Mouse (Mus musculus): Measurements from ENCODE around the gene Gm3173. TPM values are rescaled to one million over a fixed set of nuclear protein-coding genes. Genes with fewer than 3 reads are reported as not detected.
"Not testable (repeated sequence)": the region's sequence is repeated elsewhere in the genome, so short reads cannot be mapped to it uniquely, and the experiment has no call there.

Gm3173 gene
- polyA plus RNA-seq, 1 experiment from 2014 or later = not detected

DNA sequence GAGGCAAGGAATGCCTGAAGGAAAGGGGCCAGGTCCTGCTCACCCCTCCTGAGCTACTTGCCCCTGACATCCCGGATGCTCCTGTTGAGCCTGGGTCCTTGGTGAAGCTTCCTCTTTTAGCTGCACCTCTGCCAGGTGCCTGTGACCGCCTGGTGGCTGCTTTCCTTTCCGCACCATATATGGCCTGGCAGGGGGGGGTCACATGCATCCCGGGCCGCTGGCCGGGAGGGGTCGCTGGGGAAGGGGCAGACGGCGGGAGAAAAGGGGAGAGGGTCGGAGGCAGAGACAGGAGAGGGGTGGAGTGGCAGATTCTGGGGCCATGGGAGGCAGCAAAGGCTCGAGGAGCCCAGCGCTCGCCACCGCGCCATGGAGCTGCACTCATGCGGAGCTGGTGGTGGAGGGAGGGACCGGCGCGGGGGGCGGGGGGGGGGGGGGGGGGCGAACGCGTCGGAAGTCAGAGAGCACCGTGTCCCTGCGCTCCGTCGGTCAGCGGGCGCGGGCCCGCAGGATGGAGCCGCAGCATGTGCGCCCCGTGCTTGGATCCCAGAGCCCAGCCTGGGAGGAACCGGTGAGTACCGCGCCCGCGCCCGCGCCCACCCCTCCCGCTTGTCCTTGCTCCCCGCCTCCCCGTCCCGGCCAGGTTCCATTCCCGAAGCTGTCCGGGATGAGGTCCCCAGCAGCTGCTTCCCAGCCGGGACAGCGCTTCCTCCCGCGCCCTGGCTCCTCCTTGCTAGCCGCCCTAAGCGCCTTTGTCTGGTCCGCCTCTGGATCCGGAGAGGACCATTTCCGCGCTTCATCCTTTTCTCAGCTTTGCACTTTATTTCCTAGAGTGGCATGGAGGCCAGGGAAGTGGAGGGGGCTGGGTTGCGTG, 15.6 kb upstream of the Gm3173 start, which contains the start of gene Gm3164:
Gene Gm3164, plus strand, starts transcription at position 484 of the 871 bp plus-strand sequence.
- Histone ChIP-seq H3K4me2 (ENCODE audit: low read depth, low read length) (peak within 1 kb of the TSS; percentile 51), H3K4me3 (ENCODE audit: low read length) (peak within 1 kb of the TSS; percentile 34)
- not testable (repeated sequence) for ATAC-seq (ENCODE audit: low read depth); H3K9me3 ChIP-seq (ENCODE audit: control insufficient read depth, low read length); H3K27me3 ChIP-seq (ENCODE audit: control insufficient read depth, insufficient read depth, low read depth, low read length); H3K27ac ChIP-seq (ENCODE audit: low read length); H3K36me3 ChIP-seq (ENCODE audit: control insufficient read depth, insufficient read depth, low read length); H3K4me1 ChIP-seq (replicated peaks; ENCODE audit: control insufficient read depth, insufficient read depth, low read length); H3K9ac ChIP-seq (ENCODE audit: low read length)
- WGBS = 1% methylated on average over 25 of the region's 59 CpGs

GRCm38 (mm10) chr14:4481445-4481844, 50.7 kb downstream of the Gm3173 start, which contains the start of gene Gm3182:
Gm3182 (plus strand) TSS chr14:4481745.
- not testable (repeated sequence) for H3K9me3 ChIP-seq (ENCODE audit: control insufficient read depth, low read length); H3K36me3 ChIP-seq (ENCODE audit: control insufficient read depth, insufficient read depth, low read length); ATAC-seq (ENCODE audit: low read depth); H3K4me1 ChIP-seq (replicated peaks; ENCODE audit: control insufficient read depth, insufficient read depth, low read length); H3K27ac ChIP-seq (ENCODE audit: low read length); H3K27me3 ChIP-seq (ENCODE audit: control insufficient read depth, insufficient read depth, low read depth, low read length); H3K4me2 ChIP-seq (ENCODE audit: low read depth, low read length); H3K9ac ChIP-seq (ENCODE audit: low read length); H3K4me3 ChIP-seq (ENCODE audit: low read length)
- no CpG with 5 or more reads among the region's 2 CpGs for WGBS

DNA sequence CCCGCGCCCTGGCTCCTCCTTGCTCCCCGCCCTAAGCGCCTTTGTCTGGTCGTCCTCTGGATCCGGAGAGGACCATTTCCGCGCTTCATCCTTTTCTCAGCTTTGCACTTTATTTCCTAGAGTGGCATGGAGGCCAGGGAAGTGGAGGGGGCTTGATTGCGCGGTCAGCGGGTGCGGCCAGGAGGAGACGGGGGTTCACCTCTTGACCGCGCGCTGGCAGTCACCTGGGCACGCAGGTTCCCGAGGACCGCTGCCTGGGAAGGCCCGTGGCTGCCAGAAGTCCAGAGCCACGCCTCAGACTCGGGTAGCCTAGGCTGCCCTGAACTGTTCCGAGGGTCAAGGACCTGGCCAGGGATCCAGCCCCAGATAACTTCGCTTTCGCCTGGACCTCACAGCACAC, 68.6 kb downstream of the Gm3173 start:
- 6% methylated on average over 15 of the region's 25 CpGs for WGBS
- Histone ChIP-seq H3K4me2 (ENCODE audit: low read depth, low read length) (peak overlapping the region; percentile 40), H3K4me3 (ENCODE audit: low read length) (peak overlapping the region; percentile 16; the same call in 1 of the 2 replicates)
- H3K27ac ChIP-seq (ENCODE audit: low read length); H3K27me3 ChIP-seq (ENCODE audit: control insufficient read depth, insufficient read depth, low read depth, low read length); ATAC-seq (ENCODE audit: low read depth); H3K9me3 ChIP-seq (ENCODE audit: control insufficient read depth, low read length); H3K9ac ChIP-seq (ENCODE audit: low read length); H3K36me3 ChIP-seq (ENCODE audit: control insufficient read depth, insufficient read depth, low read length); H3K4me1 ChIP-seq (replicated peaks; ENCODE audit: control insufficient read depth, insufficient read depth, low read length): not testable (repeated sequence)

DNA sequence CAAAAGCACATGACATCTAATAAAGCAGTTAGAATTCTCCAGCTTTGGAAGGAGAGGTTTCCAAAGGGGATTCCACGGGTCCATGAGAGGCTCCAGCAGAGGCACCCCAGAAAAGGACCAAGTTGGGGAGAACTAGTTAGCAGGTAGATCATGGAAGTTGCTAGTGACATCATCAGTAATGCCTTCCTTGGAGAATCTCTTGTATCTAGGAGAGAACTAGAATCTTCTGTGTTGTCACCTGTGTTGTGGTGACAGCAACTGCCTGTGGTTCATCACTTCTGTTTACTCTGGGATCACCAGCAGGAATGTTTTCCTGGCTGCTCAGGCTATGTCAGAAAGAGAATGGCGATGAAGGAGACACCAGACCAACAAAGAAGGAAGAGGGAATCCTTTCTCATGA, 124.3 kb downstream of the Gm3173 start, which contains the start of gene Gm3047:
Gene Gm3047, plus strand, starts transcription at position 301 of the 400 bp plus-strand sequence.
- WGBS = no CpG with 5 or more reads among the region's 2 CpGs
- H3K27ac ChIP-seq (ENCODE audit: low read length); H3K27me3 ChIP-seq (ENCODE audit: control insufficient read depth, insufficient read depth, low read depth, low read length); H3K4me1 ChIP-seq (replicated peaks; ENCODE audit: control insufficient read depth, insufficient read depth, low read length); H3K4me3 ChIP-seq (ENCODE audit: low read length); ATAC-seq (ENCODE audit: low read depth); H3K4me2 ChIP-seq (ENCODE audit: low read depth, low read length); H3K9me3 ChIP-seq (ENCODE audit: control insufficient read depth, low read length); H3K36me3 ChIP-seq (ENCODE audit: control insufficient read depth, insufficient read depth, low read length); H3K9ac ChIP-seq (ENCODE audit: low read length): not testable (repeated sequence)

Other genes with a start within 250 kb of the Gm3173 start
- gene Gm2974, start 248.4 kb upstream of the Gm3173 start, polyA plus RNA-seq (2015; fragmentation: Nextera tagmentation; extraction: Ambion mirVana) = 0.23 and 0.33 TPM in 2 replicates
- gene Gm3138, start 181.4 kb upstream of the Gm3173 start, polyA plus RNA-seq (2015; fragmentation: Nextera tagmentation; extraction: Ambion mirVana) = not detected in 2 replicates
- gene Gm3149, start 113.7 kb upstream of the Gm3173 start, polyA plus RNA-seq (2015; fragmentation: Nextera tagmentation; extraction: Ambion mirVana) = not detected in 2 replicates
- gene 2610042L04Rik, start 96.2 kb upstream of the Gm3173 start, polyA plus RNA-seq (2015; fragmentation: Nextera tagmentation; extraction: Ambion mirVana) = 0.10 and 0.35 TPM in 2 replicates
- gene Gm3159, start 33.5 kb upstream of the Gm3173 start, polyA plus RNA-seq (2015; fragmentation: Nextera tagmentation; extraction: Ambion mirVana) = not detected in 2 replicates
- gene Gm3164, start 15.5 kb upstream of the Gm3173 start, polyA plus RNA-seq (2015; fragmentation: Nextera tagmentation; extraction: Ambion mirVana) = 0.28 and 0.33 TPM in 2 replicates
- not detected in 2 replicates for gene Gm3182, start 50.8 kb downstream of the Gm3173 start, polyA plus RNA-seq (2015; fragmentation: Nextera tagmentation; extraction: Ambion mirVana)
- not detected in 2 replicates for gene Gm3047, start 124.4 kb downstream of the Gm3173 start, polyA plus RNA-seq (2015; fragmentation: Nextera tagmentation; extraction: Ambion mirVana)
- not detected in 2 replicates for gene Gm8159, start 201.4 kb downstream of the Gm3173 start, polyA plus RNA-seq (2015; fragmentation: Nextera tagmentation; extraction: Ambion mirVana)
- gene Gm3239, start 233.2 kb downstream of the Gm3173 start, polyA plus RNA-seq (2015; fragmentation: Nextera tagmentation; extraction: Ambion mirVana) = 0.19 TPM in 1 of 2 replicates, not detected in the other

Measured in lung, embryonic 16.5 days (tissue).